Mouse (Mus musculus): ENCODE measurements around the gene Foxn2.

DNA sequence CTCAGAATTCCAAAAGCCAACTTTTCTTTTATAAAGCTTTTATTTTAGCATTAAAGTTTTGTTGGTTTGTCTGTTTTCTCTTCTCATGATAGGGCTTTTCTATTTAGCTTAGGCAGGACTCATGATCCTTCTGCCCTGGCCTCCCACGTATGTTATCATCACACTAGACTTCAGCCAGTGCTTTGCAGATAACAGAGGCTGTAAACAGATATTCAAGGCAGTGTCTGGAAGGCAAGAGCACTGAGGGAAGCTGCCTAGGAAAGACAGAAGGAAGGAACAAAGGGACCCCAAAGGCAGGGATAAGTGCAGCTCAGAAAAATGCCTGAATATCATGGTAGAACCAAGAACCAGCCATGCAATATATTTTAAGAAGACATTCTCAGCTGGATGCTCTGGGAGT, 26.1 kb downstream of the Foxn2 start:
- TF ChIP-seq CTCF (IDR thresholded peaks at IDR 0.05; ENCODE audit: control insufficient read depth, insufficient read depth, insufficient read length), result no peak
- no peak for TF ChIP-seq USF1 (IDR thresholded peaks at IDR 0.05; ENCODE audit: low read depth)
- no peak for TF ChIP-seq MAX (IDR thresholded peaks at IDR 0.05)
- TF ChIP-seq CEBPB (IDR thresholded peaks at IDR 0.05; ENCODE audit: low read depth), result no peak
- no peak for TF ChIP-seq MYOD1 (IDR thresholded peaks at IDR 0.05; ENCODE audit: control insufficient read depth, insufficient read length, low read depth)
- TF ChIP-seq MYOG (IDR thresholded peaks at IDR 0.05; ENCODE audit: control insufficient read depth, extremely low read depth, insufficient read length), result no peak
- no peak for TF ChIP-seq FOSL1 (IDR thresholded peaks at IDR 0.05; ENCODE audit: insufficient read depth, low read length, poor library complexity, severe bottlenecking)
